Mouse (Mus musculus) inflammation-experienced regulatory T-cells, adult 6 months (primary cell): ENCODE data around the gene Dll4. TPM values are rescaled to one million over a fixed set of nuclear protein-coding genes. Genes with fewer than 3 reads are reported as not detected.

Source experiments
- ATAC-seq: one replicate; pipeline ENCODE4 v1.8.0; 2017
- polyA plus RNA-seq, 3 experiments: library from polyadenylated mRNA; unstranded; fragments of 100-300 nt; shearing (Covaris generic); gene quantifications; one replicate each; pipeline ENCODE4 v1.2.1; 2017

Gene Dll4
- polyA plus RNA-seq, 3 experiments from 2014 or later: not detected

DNA sequence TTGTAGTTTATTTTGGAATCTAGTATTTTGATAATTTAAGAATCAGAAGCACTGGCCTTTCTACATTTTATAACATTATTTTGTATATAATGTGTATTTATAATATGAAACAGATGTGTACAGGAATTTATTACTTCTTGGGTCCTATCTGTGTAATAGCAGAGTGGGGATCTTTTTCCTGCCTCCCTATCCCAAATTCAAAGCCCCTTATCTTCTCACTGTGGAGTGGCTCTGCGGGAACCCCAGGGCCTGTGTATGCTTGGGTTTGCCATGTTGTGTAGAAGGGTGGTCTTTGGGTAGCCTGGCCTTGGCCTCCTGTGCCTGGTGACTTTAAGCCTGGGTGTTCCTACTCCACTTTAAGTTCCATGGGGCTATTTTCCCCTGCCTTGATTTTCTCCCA is 10.0 kb downstream of the Dll4 start:
- no peak for ATAC-seq

DNA sequence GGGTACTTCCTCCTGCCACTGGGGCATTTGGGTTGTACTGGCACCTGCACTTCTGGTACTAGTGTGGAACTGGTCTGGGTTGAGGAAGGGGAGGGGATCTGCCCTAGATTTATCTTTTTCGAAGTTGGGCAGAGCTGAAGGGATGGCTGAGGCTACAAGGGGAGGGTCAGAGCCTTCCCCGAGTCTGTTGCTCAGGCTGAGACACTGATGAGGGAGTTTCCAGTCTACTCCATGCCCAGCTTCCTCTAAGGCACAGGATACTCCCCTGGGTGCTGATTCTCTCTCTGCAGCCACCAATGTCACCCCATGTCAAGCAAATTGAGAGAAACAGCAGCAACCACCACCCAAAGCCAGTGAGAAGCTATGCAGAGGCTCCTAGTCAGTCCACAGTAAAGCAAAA is 10.4 kb downstream of the Dll4 start:
- no peak for ATAC-seq

DNA sequence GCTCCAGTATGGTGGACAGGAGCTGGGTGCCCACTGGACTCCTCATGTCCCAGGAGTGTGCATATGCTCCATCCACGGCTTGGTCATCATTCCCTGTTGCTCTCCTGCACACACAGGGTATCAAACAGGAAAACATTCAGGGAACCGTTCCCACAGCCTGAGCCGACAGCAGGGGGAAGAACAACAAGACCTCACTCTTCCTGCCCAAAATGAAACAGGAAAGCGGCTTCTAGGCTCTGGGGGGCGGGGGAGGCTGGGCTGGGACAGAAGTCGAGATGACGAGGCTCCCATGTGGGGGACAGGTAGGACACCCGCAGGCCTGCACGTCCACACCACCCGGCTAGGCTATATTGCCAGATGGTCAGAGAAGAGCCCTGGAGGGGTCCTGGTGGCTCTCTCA is 10.9 kb downstream of the Dll4 start:
- no peak for ATAC-seq

DNA sequence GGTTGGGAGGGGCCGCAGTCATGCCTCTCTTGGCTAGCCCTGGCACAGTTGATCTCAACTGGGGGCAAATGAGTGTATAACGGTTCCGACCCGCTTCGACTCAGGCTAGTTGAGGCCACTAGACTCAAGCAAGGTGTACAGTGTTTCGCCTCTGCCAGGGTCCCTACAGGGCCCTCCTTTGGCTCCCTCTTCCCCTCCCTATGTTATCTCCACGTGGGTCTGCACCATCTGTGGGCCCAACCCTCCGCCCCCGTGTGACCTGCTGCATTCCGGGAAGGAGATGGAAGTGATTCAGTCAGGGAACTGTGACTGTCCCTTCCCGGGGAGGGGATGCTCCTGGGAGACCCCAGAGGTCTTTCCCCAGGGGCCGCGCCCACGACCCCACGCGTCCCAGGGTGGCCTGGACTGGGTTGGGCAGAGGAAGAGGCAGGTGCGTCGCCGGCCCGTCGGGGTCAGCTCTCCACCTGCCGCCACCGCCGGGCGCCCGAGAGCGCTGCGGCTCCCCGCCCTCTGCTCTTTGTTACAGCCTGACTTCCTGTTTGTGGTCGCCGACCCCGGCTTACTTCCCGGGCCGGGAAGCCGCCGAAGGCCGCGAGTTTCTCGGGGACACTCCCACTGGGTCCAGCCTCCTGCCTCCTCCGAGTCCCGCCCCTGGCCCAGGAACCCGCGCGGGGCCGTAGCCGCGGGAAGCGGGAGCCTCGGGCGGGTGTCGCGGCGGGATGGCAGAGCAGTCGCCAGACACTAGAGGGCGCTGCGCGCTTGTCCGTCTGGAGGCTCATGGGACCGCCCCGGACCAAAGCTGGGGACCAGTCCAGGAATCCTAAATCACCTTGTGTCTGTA is 12.1 kb downstream of the Dll4 start:
- ATAC-seq: peak; percentile 83

DNA sequence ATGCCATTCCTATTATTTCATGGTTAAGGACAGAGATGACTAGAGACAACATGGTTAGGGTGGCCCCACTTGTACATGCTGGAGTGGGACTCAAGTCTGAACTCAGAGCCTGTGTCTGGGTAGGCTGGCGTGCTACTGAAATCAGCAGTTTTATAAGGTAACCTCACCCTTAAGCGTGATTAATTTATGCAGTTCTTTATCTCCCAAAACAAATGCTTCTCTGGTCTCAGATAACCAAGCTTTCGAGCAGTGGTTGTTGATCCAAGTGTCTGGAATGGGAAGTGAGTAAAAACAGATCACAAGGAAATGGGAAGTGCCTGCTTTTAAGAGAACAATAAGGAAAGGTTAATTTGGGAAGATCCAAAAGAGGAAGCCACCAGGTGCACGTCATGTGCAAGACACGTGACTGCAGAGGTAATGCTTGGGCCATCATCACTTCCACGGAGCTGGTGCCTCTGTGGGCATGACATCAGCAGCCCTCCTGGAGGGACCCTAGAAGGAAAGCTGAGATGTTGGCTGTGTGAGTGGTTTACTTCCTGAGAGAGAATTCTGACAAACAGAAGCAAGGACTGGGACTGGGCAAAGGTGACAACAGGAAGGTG is 19.1 kb downstream of the Dll4 start:
- no peak for ATAC-seq

DNA sequence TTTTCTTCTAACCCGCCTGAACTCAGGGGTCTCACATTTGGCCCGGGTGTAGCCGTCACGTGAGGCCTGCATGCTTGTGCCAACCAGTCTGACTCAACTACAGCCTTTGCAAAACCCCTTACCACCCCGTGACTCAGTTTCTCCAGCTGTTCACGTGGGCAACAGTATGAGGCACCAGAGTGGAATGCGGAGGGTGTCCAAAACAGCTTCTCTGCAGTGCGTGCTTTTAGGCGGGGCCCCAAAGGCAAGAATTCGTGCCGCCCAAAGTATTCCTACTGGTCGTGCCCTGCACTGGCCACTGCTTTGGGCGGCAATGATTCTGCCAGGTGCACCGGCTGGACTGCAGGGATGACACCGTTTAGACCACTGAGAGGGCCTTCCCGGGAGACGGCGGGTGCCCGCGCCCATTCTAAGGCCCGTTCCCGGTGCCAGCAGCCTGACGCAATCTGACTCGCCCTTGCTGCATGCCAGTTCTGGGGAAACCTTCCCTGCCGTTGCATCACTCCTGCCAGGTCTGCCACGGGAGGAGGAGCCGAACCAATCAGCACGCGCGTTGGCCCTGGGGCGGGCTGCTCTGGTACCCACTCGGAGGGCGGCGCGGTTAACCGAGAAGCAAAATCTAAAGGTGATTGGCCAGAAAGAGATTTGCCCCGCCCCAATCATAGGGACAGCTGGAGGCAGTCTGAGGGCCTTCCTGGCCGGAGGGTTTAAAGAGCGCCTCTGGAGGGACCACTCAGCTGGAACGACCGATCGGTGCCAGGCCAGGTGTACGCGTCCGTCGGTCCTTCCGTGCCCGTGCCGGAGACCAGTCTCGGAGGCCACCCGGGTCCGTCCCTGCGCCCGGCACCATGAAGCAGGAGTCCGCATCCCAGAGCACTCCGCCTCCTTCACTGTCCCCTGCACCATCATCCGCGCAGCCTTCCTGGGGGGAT is 25.2 kb downstream of the Dll4 start, which contains the start of gene Chac1:
Chac1 (plus strand) TSS at position 675 of the 932 bp plus-strand sequence.
- peak; percentile 65 for ATAC-seq

DNA sequence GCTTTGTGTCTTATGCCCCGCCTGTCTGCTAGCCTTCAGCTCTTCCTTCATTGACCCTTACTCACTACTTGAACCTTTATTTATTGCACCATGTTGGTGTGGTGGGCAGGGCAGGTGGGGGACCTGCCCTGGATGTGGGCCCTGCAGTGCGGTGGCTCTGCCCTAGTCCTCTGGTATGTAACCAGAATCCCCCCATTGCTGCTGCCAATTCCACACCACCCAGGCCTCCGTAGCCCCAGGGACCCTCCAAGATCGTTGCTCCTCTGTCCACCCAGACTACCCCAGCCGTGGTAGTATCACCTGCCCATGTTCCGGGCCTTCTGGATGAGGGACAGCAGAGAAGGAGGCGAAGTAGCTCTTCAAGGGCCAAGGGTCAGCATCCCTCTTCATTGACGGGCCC is 28.1 kb downstream of the Dll4 start:
- no peak for ATAC-seq

DNA sequence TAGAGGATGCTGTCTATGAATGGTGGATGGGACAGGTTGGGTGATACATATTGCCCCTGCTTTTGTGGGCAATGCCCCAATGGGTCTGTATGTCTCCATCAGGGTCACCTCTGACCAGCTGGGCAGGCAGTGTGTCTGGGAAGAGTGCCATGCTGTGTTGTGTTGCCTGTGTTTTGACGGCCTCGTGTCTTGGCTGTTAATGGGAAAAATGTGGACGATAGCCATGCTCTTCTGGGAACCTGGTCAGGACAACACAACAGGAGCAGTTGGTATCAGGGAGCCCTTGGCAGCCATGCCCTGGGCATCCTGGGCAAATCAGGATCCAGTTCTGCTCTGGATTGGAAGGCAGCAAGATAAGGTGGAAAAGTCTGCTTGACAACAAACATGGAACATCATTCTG is 29.5 kb downstream of the Dll4 start:
- no peak for ATAC-seq

DNA sequence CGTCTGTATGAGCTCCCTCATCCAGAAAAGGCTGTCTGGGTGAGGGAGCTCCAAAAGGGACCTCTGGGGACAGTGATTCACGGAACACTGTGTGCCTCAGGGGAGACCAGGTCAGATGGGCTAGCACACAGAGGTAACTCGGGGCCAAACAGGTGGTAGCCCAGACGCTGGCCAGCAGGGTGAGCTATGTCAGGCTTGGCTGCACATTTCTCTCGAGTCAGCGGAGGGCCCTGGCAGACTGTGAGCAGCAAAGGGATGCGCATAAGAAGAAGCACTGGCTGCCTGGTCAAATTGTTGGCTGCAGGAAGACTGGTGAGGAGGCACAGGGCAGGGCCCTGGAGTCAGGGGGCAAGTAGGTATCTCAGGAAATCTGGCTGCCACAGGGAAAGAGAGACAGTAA is 30.1 kb downstream of the Dll4 start:
- ATAC-seq: no peak

DNA sequence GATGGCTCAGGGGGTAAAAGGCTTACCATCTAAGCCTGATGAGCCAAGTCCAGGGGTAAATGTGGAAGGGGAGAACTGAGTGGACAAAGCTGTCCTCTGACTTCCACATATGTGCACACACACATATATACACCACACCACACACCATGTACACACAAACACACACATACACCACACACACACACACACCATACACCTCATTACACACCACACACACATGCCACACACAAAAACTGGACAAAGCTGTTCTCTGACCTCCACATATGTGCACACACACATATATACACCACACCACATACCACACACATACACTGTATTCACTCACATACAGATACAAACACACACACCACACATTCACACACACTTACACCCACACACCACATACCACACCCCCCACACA is 30.7 kb downstream of the Dll4 start:
- ATAC-seq: no peak

DNA sequence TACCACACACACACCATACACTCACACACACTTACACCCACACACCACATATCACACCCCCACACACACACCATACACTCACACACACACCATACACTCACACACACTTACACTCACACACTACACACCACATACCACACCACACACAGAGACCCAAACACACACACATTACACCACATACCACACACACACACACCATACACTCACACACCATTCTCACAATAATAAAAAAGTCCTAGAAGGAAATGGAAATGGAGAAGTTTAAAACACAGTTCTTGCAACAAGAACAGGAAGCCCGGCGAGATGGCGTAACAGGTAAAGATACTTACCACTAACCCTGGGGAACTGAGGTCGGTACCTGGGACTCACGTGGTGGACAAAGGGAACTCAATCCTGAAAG is 31.2 kb downstream of the Dll4 start:
- ATAC-seq: no peak

DNA sequence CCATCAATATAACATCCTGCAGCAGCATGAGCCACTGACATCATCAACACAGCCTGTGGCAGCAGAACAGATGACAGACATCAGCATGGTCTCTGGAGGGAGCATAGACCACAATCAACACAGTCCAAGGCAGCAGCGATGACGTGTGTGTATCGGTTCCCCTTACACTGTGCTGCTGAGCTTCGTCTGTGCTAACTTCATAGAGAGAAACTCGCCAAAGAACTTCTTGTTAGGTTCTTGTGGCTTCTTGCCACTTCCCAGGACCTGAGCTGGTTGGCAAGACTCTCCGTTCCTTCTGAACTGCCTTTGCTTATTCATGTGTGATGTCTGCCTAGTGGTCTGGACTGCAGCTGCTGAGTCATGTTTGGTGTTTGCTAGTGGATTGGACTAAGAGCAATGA is 32.7 kb downstream of the Dll4 start:
- no peak for ATAC-seq

DNA sequence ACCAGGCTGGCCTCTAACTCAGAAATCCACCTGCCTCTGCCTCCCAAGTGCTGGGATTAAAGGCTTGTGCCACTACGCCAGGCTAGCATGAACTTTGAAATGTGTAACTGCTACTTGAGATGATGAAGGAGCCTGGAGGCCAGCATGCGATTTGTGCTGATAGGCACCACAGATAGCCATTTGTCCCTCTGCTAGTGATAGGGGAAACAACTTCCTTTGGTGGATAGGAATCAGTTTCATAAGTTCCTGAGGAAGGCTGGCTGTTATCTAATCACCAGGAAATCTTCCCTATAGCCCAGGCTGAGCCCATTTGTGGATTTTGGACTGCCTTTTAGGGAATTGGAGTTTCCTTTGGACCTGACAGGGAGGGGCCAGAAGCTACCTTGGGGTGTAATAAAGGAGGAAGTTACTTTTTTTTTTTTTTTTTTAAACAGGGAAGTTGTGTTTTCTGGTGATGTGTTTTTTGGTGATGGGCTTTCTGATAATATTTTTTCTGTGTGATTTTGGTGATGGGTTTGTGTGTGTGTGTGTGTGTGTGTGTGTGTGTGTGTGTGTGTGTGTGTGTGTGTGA is 34.2 kb downstream of the Dll4 start:
- no peak for ATAC-seq

DNA sequence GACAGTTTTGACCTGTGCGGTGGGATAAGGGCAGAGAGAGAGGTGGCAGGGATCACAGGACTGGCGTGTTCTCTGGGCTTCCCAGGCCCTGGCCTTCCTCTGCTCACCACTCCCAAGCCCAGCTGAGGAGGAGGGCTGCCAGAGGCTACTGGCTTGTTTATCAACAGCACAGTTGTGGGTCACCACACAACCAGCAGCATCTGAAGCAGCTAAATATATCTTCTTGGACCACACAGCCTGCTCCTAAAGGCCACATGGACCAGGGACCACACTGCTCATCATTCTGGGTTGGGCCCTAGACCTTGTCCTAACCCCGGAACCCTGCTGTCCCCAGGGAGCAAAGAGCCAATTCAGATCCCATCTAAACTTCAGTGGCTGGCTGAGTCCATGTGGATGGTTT is 39.4 kb downstream of the Dll4 start:
- ATAC-seq: no peak

DNA sequence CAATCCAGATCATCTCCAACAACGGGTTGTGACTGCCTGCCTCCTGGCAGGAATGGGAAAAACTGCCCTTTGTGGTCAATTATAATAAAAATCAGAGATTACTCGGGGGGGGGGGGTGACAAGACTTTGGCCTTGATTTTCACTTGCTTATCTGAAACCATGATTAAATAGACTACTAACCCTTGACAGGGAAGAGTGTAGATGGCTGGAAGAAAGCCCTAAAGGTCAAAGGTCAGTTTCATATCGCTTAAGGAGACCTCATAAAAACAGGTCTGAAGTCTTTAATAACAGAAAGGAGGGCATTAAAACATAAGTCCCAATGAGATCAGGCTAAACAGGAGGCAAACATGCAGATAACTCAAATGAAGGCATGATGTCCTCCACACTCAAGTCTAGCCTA is 41.8 kb downstream of the Dll4 start:
- ATAC-seq: no peak

DNA sequence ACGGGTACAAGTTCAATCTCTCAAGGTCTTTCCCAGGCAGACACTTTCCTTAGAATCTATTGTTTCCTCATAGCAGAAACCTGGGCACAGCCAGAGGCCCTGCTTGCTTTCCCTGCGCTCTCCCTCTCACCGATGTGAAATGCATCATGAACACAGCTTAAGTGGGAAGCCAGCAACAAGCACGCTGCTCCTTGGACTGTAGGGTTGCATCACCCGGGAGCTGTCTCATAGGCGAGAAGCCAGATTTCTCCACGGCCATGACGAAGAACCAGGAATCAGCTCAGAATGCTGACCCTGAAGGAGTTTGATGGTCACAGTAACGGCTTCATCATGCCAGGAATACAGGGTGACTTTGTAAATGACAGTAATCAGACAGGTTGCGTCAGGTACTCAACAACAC is 44.5 kb downstream of the Dll4 start:
- ATAC-seq: no peak

DNA sequence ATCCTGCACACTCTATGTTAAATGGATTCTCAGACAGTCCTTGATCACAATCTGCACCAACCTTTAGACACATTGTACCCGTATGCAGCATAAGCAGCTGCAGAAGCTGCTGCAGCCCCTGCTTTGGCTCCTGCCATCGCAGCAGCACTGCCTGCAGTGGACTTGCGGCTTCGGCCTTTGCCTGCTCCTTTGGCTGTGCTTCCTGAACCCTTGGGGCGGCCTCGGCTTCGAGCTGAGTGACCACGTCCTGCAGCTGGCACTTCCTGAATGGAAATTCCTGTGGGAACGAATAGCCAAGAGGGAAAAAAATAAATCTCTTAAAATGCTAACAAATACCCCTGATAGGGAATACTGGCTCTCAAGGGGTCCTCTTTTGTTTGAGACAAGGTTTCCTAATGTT is 51.7 kb downstream of the Dll4 start:
- no peak for ATAC-seq

DNA sequence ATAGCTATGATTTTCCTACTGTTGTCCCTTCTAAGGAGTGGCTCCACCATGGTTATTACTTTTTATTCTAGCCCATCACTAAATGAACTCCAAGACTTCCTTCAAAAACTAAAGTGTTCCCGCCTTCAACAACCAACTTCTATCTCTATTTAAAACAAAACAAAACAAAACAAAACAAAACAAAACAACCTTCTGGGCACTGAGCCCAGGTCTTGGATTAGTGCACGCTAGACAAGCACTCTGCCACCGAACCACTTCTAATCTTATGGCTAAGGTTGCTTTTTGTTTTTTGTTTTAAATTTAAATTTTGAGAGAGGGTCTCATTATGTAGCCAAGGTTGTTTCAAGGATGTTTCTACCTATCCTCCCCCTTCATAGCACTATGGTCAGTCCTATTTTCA is 52.2 kb downstream of the Dll4 start:
- no peak for ATAC-seq

DNA sequence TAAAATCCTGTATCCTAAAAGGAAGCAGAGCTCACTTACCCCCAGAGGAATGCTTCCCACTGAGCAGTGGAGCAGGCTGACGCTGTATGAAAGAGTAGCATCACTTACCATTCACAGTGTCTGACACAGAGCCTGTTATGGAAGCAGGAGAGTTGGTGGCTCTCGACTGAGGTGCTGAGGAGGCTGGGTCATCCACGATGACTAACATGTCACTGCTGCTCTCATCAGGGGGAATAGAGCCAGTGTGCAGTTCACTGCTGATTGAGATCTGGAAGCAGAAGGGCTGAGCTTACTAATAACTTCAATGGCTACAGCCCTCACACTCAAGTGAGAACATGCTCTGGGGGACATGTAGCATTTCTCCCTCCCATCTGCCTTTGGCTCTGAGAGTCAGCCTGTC is 53.9 kb downstream of the Dll4 start:
- ATAC-seq: no peak
